Mouse (Mus musculus) neural tube, embryonic 13.5 days (tissue): Measurements from ENCODE around the gene Gtf2i. TPM values are rescaled to one million over a fixed set of nuclear protein-coding genes. Genes with fewer than 3 reads are reported as not detected.
A peak's percentile ranks its signal among the peaks of the same experiment; 100 is the strongest.

Source experiments
- ATAC-seq: fragments of 200-750 bp; cut with Nextera tagmentation; 2 replicates; pipeline ENCODE4 v1.8.0; 2017; ENCODE audit warnings: low read depth, mild to moderate bottlenecking, moderate TSS enrichment, moderate library complexity
- H3K27ac ChIP-seq: fragments of 300-500 bp; sonication (generic); replicated peaks from 2 replicates; pipeline ENCODE4 v1.5.1; 2015; ENCODE audit warnings: moderate library complexity, mild to moderate bottlenecking, inconsistent platforms
- H3K27me3 ChIP-seq: fragments of 300-500 bp; sonication (generic); 2 replicates; pipeline ENCODE4 v1.6.1; 2015; ENCODE audit warnings: mild to moderate bottlenecking, inconsistent platforms
- H3K36me3 ChIP-seq: fragments of 300-500 bp; sonication (generic); 2 replicates; pipeline ENCODE4 v1.6.1; 2015; ENCODE audit warnings: mild to moderate bottlenecking, inconsistent platforms
- H3K4me1 ChIP-seq: fragments of 300-500 bp; sonication (generic); replicated peaks from 2 replicates; pipeline ENCODE4 v1.6.1; 2015; ENCODE audit warnings: inconsistent platforms
- H3K4me2 ChIP-seq: fragments of 300-500 bp; sonication (generic); 2 replicates; pipeline ENCODE4 v1.6.1; 2015; ENCODE audit warnings: inconsistent platforms, mild to moderate bottlenecking, moderate library complexity
- H3K4me3 ChIP-seq: fragments of 300-500 bp; sonication (generic); 2 replicates; pipeline ENCODE4 v1.5.1; 2015; ENCODE audit warnings: mild to moderate bottlenecking, inconsistent platforms
- H3K9ac ChIP-seq: fragments of 300-500 bp; sonication (generic); 2 replicates; pipeline ENCODE4 v1.6.1; 2015; ENCODE audit warnings: moderate library complexity, mild to moderate bottlenecking, inconsistent platforms
- H3K9me3 ChIP-seq: fragments of 300-500 bp; sonication (generic); 2 replicates; pipeline ENCODE4 v1.6.1; 2016; ENCODE audit warnings: inconsistent platforms
- WGBS: fragments of 180-500 bp; shearing (Covaris S2); methylation state at CpG from one replicate; pipeline ENCODE4 v1.1.7; 2015; 5-methylcytosine and 5-hydroxymethylcytosine counted together
- polyA plus RNA-seq: library from polyadenylated mRNA; unstranded; fragments of >200 nt; fragmentation: Nextera tagmentation; extraction: Ambion mirVana; gene quantifications from 2 replicates; pipeline ENCODE4 v1.2.1, GENCODE M21; 2015

Gene Gtf2i
- polyA plus RNA-seq, 1 experiment from 2014 or later, result 188 TPM

GRCm38 (mm10) chr5:134234205-134234604 is 80.4 kb downstream of the Gtf2i start:
- H3K27ac ChIP-seq, result peak overlapping the region; percentile 59

DNA sequence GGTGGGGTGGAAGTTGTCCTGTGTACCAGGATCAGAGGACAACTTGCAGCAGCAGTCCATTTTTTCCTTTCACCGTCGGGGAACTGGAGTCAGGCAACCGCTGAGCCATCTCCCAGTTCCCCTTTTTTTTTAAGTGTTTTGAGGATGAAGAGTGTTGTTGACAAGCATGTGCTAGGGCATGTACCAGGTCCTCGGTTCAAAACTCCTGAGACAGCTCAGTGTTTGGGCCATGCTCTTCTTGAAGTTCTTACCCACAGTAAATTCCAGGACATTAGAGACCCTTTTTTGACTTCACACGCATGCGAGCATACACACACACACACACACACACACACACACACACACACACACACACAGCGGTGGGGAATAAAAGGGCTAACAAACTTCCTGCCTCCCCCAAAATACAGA is 81.3 kb downstream of the Gtf2i start:
- H3K4me1 ChIP-seq, result peaks cover 30% of the 10 kb centered on the region
- no peak for ATAC-seq
- H3K9me3 ChIP-seq, result no peaks in the 10 kb centered on the region
- H3K36me3 ChIP-seq, result peaks cover 30% of the 10 kb centered on the region
- H3K4me2 ChIP-seq, result no peak overlapping the region
- no peak overlapping the region for H3K4me3 ChIP-seq
- 51% methylated on average over 7 of the region's 7 CpGs for WGBS
- no peak overlapping the region for H3K9ac ChIP-seq
- no peak overlapping the region for H3K27ac ChIP-seq
- H3K27me3 ChIP-seq, result no peaks in the 10 kb centered on the region

More at GRCm38 (mm10) chr5:134234205-134234604, 80.4 kb downstream of the Gtf2i start:
- H3K4me1 ChIP-seq, result peaks cover 30% of the 10 kb centered on the region
- no peak overlapping the region for H3K9ac ChIP-seq
- no peak overlapping the region for H3K4me3 ChIP-seq
- H3K9me3 ChIP-seq, result no peaks in the 10 kb centered on the region
- no peak overlapping the region for H3K4me2 ChIP-seq
- WGBS, result 64% methylated on average over 2 of the region's 2 CpGs
- H3K27me3 ChIP-seq, result no peaks in the 10 kb centered on the region
- peaks cover 40% of the 10 kb centered on the region for H3K36me3 ChIP-seq
- no peak for ATAC-seq

DNA sequence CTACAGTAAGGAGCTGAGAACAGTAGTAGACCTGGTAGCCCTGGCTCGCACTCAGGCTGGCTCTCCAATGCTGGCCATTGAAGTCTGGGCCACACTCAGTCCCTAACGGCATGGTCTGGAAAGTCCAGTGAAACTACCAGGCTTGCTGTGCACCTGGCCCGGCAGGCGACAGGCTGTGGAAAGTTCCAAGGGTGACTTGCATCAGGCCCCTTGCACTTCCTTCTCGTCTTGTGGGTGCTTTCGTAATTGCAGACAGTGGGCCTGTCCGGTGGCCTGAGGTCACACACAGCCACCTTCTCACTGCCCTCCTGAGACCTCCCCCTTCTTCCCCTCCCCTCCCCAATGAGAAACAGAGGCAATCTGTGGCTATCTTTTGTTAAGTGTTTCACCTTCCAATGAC is 82.0 kb downstream of the Gtf2i start:
- Histone ChIP-seq H3K4me3 (no peak overlapping the region), H3K27me3 (no peaks in the 10 kb centered on the region), H3K9ac (no peak overlapping the region), H3K9me3 (no peaks in the 10 kb centered on the region), H3K4me2 (no peak overlapping the region), H3K4me1 (peaks cover 30% of the 10 kb centered on the region), H3K27ac (peak overlapping the region; percentile 10; the same call in 1 of the 2 replicates), H3K36me3 (peaks cover 23% of the 10 kb centered on the region)
- 22% methylated on average over 7 of the region's 7 CpGs for WGBS
- no peak for ATAC-seq

DNA sequence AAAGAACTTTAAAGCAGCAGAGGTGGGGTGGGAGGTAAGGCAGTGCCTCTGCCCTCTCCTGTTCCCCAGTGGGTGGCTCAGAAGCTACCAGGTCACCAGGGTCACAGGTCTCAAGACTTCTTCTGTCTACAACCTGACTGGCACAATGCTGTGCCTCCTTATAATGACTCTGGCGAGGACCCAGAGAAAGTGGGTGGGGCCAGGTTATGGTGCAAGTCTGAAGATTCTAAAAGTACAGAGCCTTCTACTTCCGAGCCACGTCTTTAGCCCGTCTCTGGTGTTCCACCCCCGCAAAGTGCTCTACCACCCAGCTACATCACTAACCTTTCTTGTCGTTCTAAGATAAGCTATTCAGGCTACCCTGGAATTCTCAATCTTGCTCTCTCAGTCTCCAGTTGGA is 82.4 kb downstream of the Gtf2i start:
- 66% methylated on average over 6 of the region's 6 CpGs for WGBS
- no peak overlapping the region for H3K4me2 ChIP-seq
- no peak for ATAC-seq
- peaks cover 31% of the 10 kb centered on the region for H3K4me1 ChIP-seq
- H3K4me3 ChIP-seq, result no peak overlapping the region
- no peak overlapping the region for H3K9ac ChIP-seq
- peaks cover 19% of the 10 kb centered on the region for H3K36me3 ChIP-seq
- no peaks in the 10 kb centered on the region for H3K9me3 ChIP-seq
- H3K27ac ChIP-seq, result 0 out of 2 replicates have a peak overlapping the region, but pooled peaks have one; percentile 10
- H3K27me3 ChIP-seq, result no peaks in the 10 kb centered on the region

DNA sequence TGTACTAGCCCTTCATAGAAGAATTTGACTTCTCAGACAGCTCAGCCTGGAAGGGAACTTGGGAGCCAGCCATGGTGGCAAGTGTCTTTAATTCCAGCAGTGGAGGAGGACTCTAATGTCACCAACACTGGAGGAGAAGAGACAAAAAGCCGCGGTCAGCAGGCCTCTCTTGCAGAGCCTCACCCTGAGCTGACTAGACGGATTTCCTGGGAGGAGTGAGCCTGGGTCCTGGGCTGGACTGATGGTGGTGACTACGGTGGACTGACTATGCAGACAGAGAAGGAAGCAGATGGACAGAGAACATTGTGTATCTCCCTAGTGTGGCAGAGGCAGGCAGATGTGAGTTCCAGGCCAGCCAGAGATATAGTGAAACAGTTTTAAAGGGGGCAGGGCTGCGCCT is 83.2 kb downstream of the Gtf2i start:
- Histone ChIP-seq H3K27ac (no peak overlapping the region), H3K9me3 (no peaks in the 10 kb centered on the region), H3K4me1 (peaks cover 37% of the 10 kb centered on the region), H3K4me2 (no peak overlapping the region), H3K9ac (no peak overlapping the region), H3K36me3 (peaks cover 12% of the 10 kb centered on the region), H3K4me3 (no peak overlapping the region), H3K27me3 (no peaks in the 10 kb centered on the region)
- ATAC-seq, result no peak
- 88% methylated on average over 5 of the region's 5 CpGs for WGBS

GRCm38 (mm10) chr5:134229391-134229790 is 85.2 kb downstream of the Gtf2i start, which contains the start of gene Ncf1:
Gene Ncf1, minus strand, starts transcription at chr5:134229625.
- WGBS, result 87% methylated on average over 7 of the region's 7 CpGs
- no peaks in the 10 kb centered on the region for H3K36me3 ChIP-seq

DNA sequence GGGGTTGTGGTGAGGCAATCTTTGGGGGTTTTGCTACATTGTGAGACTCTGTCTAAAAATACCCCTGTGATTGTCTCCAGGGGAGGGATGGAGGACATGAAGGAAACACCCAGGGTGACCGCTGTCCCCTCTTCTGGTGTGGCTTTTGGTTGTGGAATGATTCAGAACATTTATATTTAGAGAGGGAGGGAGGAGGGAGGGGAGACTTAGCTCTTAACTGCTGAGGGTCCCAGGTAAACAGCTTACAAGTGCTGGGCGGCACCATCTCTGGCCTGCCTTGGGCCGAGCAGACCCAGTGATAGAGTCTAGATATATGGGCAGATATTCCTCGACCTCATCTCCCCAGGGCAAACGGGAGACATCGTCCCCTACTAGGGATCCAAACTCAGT is 86.3 kb downstream of the Gtf2i start:
- no peak overlapping the region for H3K4me2 ChIP-seq
- no peak overlapping the region for H3K9ac ChIP-seq
- no peaks in the 10 kb centered on the region for H3K27me3 ChIP-seq
- H3K4me3 ChIP-seq, result no peak overlapping the region
- 78% methylated on average over 6 of the region's 6 CpGs for WGBS
- no peak for ATAC-seq
- no peak overlapping the region for H3K27ac ChIP-seq
- H3K36me3 ChIP-seq, result no peaks in the 10 kb centered on the region
- no peaks in the 10 kb centered on the region for H3K9me3 ChIP-seq
- H3K4me1 ChIP-seq, result peaks cover 14% of the 10 kb centered on the region

More at GRCm38 (mm10) chr5:134229391-134229790, 85.2 kb downstream of the Gtf2i start, which contains the start of gene Ncf1:
- Histone ChIP-seq H3K9ac (no peak within 1 kb of the TSS), H3K4me3 (no peak within 1 kb of the TSS), H3K27me3 (no peaks in the 10 kb centered on the region), H3K27ac (no peak within 1 kb of the TSS), H3K4me2 (no peak within 1 kb of the TSS), H3K4me1 (peaks cover 25% of the 10 kb centered on the region), H3K9me3 (no peaks in the 10 kb centered on the region)
- ATAC-seq, result no peak

DNA sequence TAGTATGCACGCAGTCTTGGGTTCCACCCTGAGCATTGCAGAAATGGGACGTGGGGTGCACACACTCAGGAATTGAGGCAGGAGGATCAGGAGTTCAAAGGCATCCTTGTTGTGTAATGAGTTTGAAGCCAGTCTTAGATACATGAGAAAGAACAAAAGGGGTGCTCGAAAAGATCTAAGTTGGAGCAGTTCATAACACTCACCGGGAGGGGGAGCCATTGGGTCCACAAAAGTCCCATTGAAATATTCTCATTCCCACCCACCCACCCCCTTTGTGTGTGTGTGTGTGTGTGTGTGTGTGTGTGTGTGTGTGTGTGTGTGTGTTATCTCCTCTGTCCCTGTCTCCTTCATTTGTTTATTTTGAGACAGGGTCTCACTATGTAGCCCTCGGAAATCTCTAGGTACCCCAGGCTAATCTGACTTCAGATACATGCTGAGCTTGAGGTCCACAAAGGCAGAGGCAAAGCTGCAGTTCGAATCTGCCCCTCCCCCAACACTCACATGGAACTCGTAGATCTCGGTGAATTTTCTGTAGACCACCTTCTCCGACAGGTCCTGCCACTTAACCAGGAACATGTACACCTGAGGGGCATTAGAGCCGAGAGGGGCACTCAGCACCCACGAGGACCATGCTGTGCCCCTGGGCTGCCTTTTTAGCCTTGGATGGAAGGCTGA is 86.8 kb downstream of the Gtf2i start:
- Histone ChIP-seq H3K4me3 (no peak overlapping the region), H3K27me3 (peaks cover 3% of the 10 kb centered on the region), H3K4me1 (peaks cover 10% of the 10 kb centered on the region), H3K27ac (no peak overlapping the region), H3K4me2 (no peak overlapping the region), H3K36me3 (no peaks in the 10 kb centered on the region), H3K9ac (no peak overlapping the region), H3K9me3 (no peaks in the 10 kb centered on the region)
- ATAC-seq, result no peak
- 42% methylated on average over 11 of the region's 11 CpGs for WGBS

DNA sequence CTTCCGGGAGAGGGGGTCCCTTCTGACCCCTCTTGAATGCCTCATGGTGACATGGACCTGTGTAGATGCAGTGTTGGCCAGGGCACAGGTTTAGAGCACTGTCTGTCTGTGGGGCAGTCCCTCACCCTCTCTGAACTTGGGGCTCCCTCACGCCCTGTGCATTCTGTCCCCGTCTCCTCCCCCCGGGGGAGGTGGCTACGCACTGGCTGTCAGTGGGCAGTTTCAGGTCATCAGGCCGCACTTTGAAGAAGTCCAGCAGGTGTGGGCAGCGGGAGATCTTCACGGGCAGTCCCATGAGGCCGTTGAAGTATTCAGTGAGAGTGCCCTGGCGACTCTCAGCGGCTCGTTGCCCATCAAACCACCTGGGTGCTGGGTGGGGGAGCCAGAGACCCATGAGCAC is 87.6 kb downstream of the Gtf2i start:
- Histone ChIP-seq H3K27me3 (peaks cover 10% of the 10 kb centered on the region), H3K9me3 (no peaks in the 10 kb centered on the region), H3K36me3 (no peaks in the 10 kb centered on the region), H3K4me1 (peaks cover 10% of the 10 kb centered on the region), H3K9ac (no peak overlapping the region), H3K4me2 (no peak overlapping the region), H3K27ac (no peak overlapping the region), H3K4me3 (no peak overlapping the region)
- ATAC-seq, result no peak
- WGBS, result 69% methylated on average over 12 of the region's 12 CpGs

GRCm38 (mm10) chr5:134225110-134225901 is 89.3 kb downstream of the Gtf2i start:
- WGBS, result 80% methylated on average over 30 of the region's 30 CpGs
- H3K27me3 ChIP-seq, result peaks cover 21% of the 10 kb centered on the region
- no peak for ATAC-seq
- no peak overlapping the region for H3K27ac ChIP-seq
- H3K4me2 ChIP-seq, result no peak overlapping the region
- no peak overlapping the region for H3K9ac ChIP-seq
- peaks cover 17% of the 10 kb centered on the region for H3K4me1 ChIP-seq
- H3K36me3 ChIP-seq, result no peaks in the 10 kb centered on the region
- H3K9me3 ChIP-seq, result no peaks in the 10 kb centered on the region
- no peak overlapping the region for H3K4me3 ChIP-seq

DNA sequence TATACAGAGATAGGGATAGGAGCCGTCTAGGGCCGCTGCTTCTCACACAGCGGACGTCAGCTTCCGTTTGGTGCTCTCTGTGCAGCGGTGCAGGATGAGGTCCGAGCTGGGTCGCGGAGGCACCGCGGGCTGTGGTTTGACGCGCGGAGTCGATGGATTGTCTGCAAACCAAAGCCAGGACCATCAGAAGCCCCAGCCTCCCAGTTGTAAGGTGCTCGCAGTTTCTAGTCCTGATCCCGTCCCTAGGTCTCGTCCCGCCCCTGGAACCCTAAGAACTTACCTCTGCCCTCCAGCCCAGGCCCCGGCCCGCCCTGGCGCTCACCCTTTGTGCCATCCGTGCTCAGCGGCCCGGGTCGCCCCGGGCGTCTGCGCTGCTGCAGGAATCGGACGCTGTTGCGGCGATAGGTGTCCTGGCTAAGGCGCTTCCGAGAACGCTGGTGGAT is 92.8 kb downstream of the Gtf2i start:
- H3K4me2 ChIP-seq, result peak overlapping the region; percentile 61
- peaks cover 17% of the 10 kb centered on the region for H3K4me1 ChIP-seq
- peaks cover 11% of the 10 kb centered on the region for H3K36me3 ChIP-seq
- no peaks in the 10 kb centered on the region for H3K9me3 ChIP-seq
- H3K27ac ChIP-seq, result no peak overlapping the region
- no peak for ATAC-seq
- H3K9ac ChIP-seq, result peak overlapping the region; percentile 68
- peaks cover 21% of the 10 kb centered on the region for H3K27me3 ChIP-seq
- WGBS, result 2% methylated on average over 36 of the region's 36 CpGs
- H3K4me3 ChIP-seq, result peak overlapping the region; percentile 31

GRCm38 (mm10) chr5:134221278-134221677 is 93.3 kb downstream of the Gtf2i start:
- peak overlapping the region; percentile 68; the same call in 1 of the 2 replicates for H3K9ac ChIP-seq

More at GRCm38 (mm10) chr5:134221278-134221677, 93.3 kb downstream of the Gtf2i start:
- Histone ChIP-seq H3K36me3 (peaks cover 15% of the 10 kb centered on the region), H3K4me1 (peaks cover 14% of the 10 kb centered on the region), H3K4me3 (peak overlapping the region; percentile 31), H3K9me3 (no peaks in the 10 kb centered on the region), H3K4me2 (peak overlapping the region; percentile 61), H3K27me3 (peaks cover 21% of the 10 kb centered on the region), H3K27ac (no peak overlapping the region)
- 52% methylated on average over 4 of the region's 4 CpGs for WGBS
- no peak for ATAC-seq
